Mouse (Mus musculus): ENCODE data around the gene Pigf. TPM values are rescaled to one million over a fixed set of nuclear protein-coding genes. Genes with fewer than 3 reads are reported as not detected.

Gene Pigf
- polyA plus RNA-seq, 1 experiment from 2014 or later: 30.5 TPM

- 85% methylated on average over 7 of the region's 7 CpGs for WGBS
- no peak for ATAC-seq (ENCODE audit: low read depth)
- Histone ChIP-seq H3K4me1 (replicated peaks; ENCODE audit: control insufficient read depth, insufficient read depth, low read length) (peaks cover 6% of the 10 kb centered on the region), H3K9ac (ENCODE audit: low read length) (no peak overlapping the region), H3K4me3 (ENCODE audit: low read length) (no peak overlapping the region), H3K27ac (ENCODE audit: low read length) (no peak overlapping the region), H3K36me3 (ENCODE audit: control insufficient read depth, insufficient read depth, low read length) (no peaks in the 10 kb centered on the region), H3K4me2 (ENCODE audit: low read depth, low read length) (no peak overlapping the region), H3K27me3 (ENCODE audit: control insufficient read depth, insufficient read depth, low read depth, low read length) (no peaks in the 10 kb centered on the region), H3K9me3 (ENCODE audit: control insufficient read depth, low read length) (no peaks in the 10 kb centered on the region)
Measured at GRCm38 (mm10) chr17:87056761-87057160, 31.6 kb upstream of the Pigf start.

DNA sequence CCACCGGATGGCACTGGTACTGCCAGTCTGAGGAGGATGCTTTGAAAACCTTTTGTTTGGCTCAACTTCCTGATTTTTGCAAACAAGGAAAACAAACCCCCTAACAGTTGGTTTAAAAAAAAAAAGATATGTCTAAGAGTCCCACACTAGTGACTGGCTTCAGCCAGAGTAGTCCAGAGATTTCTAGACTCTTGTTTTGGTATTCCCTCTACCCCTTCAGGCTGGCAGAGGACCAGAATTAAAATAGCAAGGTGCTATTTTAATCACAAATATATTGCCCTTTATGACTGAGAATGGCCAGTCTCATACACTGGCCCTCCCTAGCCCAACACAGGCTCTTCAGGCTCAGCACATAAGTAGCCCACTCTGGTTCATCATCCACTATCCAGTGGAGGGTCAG is 30.5 kb upstream of the Pigf start:
- Histone ChIP-seq H3K4me3 (ENCODE audit: low read length) (no peak overlapping the region), H3K9ac (ENCODE audit: low read length) (no peak overlapping the region), H3K4me1 (replicated peaks; ENCODE audit: control insufficient read depth, insufficient read depth, low read length) (peaks cover 6% of the 10 kb centered on the region), H3K9me3 (ENCODE audit: control insufficient read depth, low read length) (no peaks in the 10 kb centered on the region), H3K36me3 (ENCODE audit: control insufficient read depth, insufficient read depth, low read length) (no peaks in the 10 kb centered on the region), H3K4me2 (ENCODE audit: low read depth, low read length) (no peak overlapping the region), H3K27me3 (ENCODE audit: control insufficient read depth, insufficient read depth, low read depth, low read length) (no peaks in the 10 kb centered on the region), H3K27ac (ENCODE audit: low read length) (no peak overlapping the region)
- no peak for ATAC-seq (ENCODE audit: low read depth)
- WGBS: 54% methylated on average over 1 of the region's 1 CpGs

- Histone ChIP-seq H3K9ac (ENCODE audit: low read length) (no peak overlapping the region), H3K4me3 (ENCODE audit: low read length) (no peak overlapping the region), H3K27ac (ENCODE audit: low read length) (peak overlapping the region; percentile 40; the same call in 1 of the 2 replicates), H3K27me3 (ENCODE audit: control insufficient read depth, insufficient read depth, low read depth, low read length) (no peaks in the 10 kb centered on the region), H3K9me3 (ENCODE audit: control insufficient read depth, low read length) (no peaks in the 10 kb centered on the region), H3K36me3 (ENCODE audit: control insufficient read depth, insufficient read depth, low read length) (no peaks in the 10 kb centered on the region), H3K4me2 (ENCODE audit: low read depth, low read length) (no peak overlapping the region), H3K4me1 (replicated peaks; ENCODE audit: control insufficient read depth, insufficient read depth, low read length) (peaks cover 6% of the 10 kb centered on the region)
- ATAC-seq (ENCODE audit: low read depth): peak; percentile 34; the same call in 1 of the 2 replicates
- 26% methylated on average over 5 of the region's 5 CpGs for WGBS
Measured at GRCm38 (mm10) chr17:87055051-87055459, 29.8 kb upstream of the Pigf start.

DNA sequence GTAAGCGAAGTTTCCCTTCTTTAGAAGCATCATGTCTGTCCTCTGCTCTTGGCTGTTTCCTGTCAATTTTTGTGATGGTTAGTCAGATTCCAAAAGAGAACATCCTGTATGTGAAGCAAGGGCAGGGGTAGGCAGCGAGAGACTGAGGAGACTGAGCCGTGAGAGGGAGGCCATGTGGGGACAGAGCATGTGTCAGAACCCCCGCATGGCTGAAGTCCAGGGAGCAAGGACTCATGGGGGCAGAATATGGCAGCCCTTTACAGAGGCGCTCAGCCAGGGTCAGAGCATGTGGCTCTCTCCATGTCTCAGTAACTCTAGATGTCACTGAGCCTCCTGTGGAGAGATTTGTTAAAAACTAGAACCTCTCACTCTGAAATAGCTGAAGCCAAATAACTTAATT is 28.7 kb upstream of the Pigf start:
- Histone ChIP-seq H3K4me1 (replicated peaks; ENCODE audit: control insufficient read depth, insufficient read depth, low read length) (peaks cover 6% of the 10 kb centered on the region), H3K36me3 (ENCODE audit: control insufficient read depth, insufficient read depth, low read length) (no peaks in the 10 kb centered on the region), H3K27ac (ENCODE audit: low read length) (no peak overlapping the region), H3K9me3 (ENCODE audit: control insufficient read depth, low read length) (no peaks in the 10 kb centered on the region), H3K4me3 (ENCODE audit: low read length) (no peak overlapping the region), H3K4me2 (ENCODE audit: low read depth, low read length) (no peak overlapping the region), H3K27me3 (ENCODE audit: control insufficient read depth, insufficient read depth, low read depth, low read length) (no peaks in the 10 kb centered on the region), H3K9ac (ENCODE audit: low read length) (no peak overlapping the region)
- ATAC-seq (ENCODE audit: low read depth): no peak
- WGBS: 70% methylated on average over 5 of the region's 5 CpGs

GRCm38 (mm10) chr17:87052432-87052831 is 27.2 kb upstream of the Pigf start:
- H3K4me1 ChIP-seq (replicated peaks; ENCODE audit: control insufficient read depth, insufficient read depth, low read length): peaks cover 6% of the 10 kb centered on the region
- H3K4me3 ChIP-seq (ENCODE audit: low read length): no peak overlapping the region
- WGBS: 72% methylated on average over 1 of the region's 1 CpGs
- H3K9ac ChIP-seq (ENCODE audit: low read length): no peak overlapping the region
- H3K9me3 ChIP-seq (ENCODE audit: control insufficient read depth, low read length): no peaks in the 10 kb centered on the region
- H3K27me3 ChIP-seq (ENCODE audit: control insufficient read depth, insufficient read depth, low read depth, low read length): no peaks in the 10 kb centered on the region
- no peak for ATAC-seq (ENCODE audit: low read depth)
- H3K4me2 ChIP-seq (ENCODE audit: low read depth, low read length): no peak overlapping the region
- no peak overlapping the region for H3K27ac ChIP-seq (ENCODE audit: low read length)
- no peaks in the 10 kb centered on the region for H3K36me3 ChIP-seq (ENCODE audit: control insufficient read depth, insufficient read depth, low read length)

- H3K4me2 ChIP-seq (ENCODE audit: low read depth, low read length): no peak overlapping the region
- WGBS: 97% methylated on average over 1 of the region's 1 CpGs
- H3K9me3 ChIP-seq (ENCODE audit: control insufficient read depth, low read length): no peaks in the 10 kb centered on the region
- no peaks in the 10 kb centered on the region for H3K36me3 ChIP-seq (ENCODE audit: control insufficient read depth, insufficient read depth, low read length)
- H3K4me3 ChIP-seq (ENCODE audit: low read length): no peak overlapping the region
- no peak overlapping the region for H3K27ac ChIP-seq (ENCODE audit: low read length)
- no peak for ATAC-seq (ENCODE audit: low read depth)
- H3K9ac ChIP-seq (ENCODE audit: low read length): no peak overlapping the region
- H3K4me1 ChIP-seq (replicated peaks; ENCODE audit: control insufficient read depth, insufficient read depth, low read length): peaks cover 6% of the 10 kb centered on the region
- H3K27me3 ChIP-seq (ENCODE audit: control insufficient read depth, insufficient read depth, low read depth, low read length): no peaks in the 10 kb centered on the region
Measured at GRCm38 (mm10) chr17:87051652-87052051, 26.4 kb upstream of the Pigf start.

DNA sequence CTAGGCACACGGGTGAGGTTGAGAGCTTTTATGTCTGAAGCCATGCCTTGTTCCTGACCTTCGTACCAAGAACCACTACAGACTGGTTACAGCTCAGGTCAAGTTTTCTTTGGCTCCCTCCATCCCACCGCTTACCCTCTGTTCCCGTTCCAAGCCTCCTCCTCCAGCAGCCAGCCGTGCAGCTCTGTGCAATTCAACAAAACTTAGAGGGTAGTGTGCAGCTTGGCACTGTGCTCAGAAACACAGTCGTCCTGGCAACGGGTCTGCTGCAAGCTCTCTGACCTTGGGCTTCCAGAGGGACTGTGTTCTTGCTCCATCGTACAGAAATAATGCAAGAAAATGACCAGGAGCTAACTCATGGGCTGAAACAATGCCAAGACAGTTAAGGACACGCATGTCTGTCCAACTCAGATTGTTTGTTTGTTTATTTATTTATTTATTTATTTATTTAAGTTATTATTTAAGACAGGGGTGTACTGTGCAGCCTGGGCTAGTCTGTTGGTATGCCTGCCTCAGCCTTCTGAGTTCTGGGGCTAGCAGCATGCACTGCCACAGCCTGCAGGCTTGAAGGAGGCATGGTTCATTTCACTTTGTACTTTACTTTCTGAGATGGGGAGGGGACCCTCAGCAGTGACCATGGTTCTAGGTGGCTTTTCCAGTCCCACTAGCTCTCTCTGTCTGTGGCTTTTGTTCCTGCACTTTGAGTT is 25.4 kb upstream of the Pigf start:
- Histone ChIP-seq H3K4me2 (ENCODE audit: low read depth, low read length) (no peak overlapping the region), H3K4me3 (ENCODE audit: low read length) (no peak overlapping the region), H3K9ac (ENCODE audit: low read length) (no peak overlapping the region), H3K4me1 (replicated peaks; ENCODE audit: control insufficient read depth, insufficient read depth, low read length) (peaks cover 6% of the 10 kb centered on the region), H3K27ac (ENCODE audit: low read length) (no peak overlapping the region), H3K9me3 (ENCODE audit: control insufficient read depth, low read length) (no peaks in the 10 kb centered on the region), H3K27me3 (ENCODE audit: control insufficient read depth, insufficient read depth, low read depth, low read length) (no peaks in the 10 kb centered on the region), H3K36me3 (ENCODE audit: control insufficient read depth, insufficient read depth, low read length) (no peaks in the 10 kb centered on the region)
- peak; percentile 70 for ATAC-seq (ENCODE audit: low read depth)
- 37% methylated on average over 9 of the region's 9 CpGs for WGBS

DNA sequence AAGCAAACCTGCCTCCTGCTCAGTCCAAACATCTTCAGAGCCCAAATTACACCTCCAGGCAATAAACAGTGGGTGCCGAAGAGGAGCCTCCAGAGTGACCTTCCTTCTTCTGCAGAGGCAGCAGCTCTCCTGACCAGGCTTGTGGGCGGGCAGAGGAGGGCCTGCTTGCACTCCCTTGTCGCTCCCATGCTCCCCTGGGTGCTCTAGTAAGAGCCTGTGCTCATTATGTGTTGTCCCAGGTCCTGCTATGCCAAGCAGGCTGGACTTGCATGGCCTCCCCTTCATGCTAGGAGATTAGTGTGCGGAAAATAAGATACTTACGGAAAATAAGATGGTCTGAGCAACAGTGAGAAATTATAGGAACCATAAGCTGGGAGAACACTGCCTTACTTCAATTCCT is 24.5 kb upstream of the Pigf start:
- H3K4me1 ChIP-seq (replicated peaks; ENCODE audit: control insufficient read depth, insufficient read depth, low read length): no peaks in the 10 kb centered on the region
- H3K4me3 ChIP-seq (ENCODE audit: low read length): no peak overlapping the region
- WGBS: 63% methylated on average over 5 of the region's 5 CpGs
- no peaks in the 10 kb centered on the region for H3K36me3 ChIP-seq (ENCODE audit: control insufficient read depth, insufficient read depth, low read length)
- no peak overlapping the region for H3K27ac ChIP-seq (ENCODE audit: low read length)
- H3K27me3 ChIP-seq (ENCODE audit: control insufficient read depth, insufficient read depth, low read depth, low read length): no peaks in the 10 kb centered on the region
- no peak for ATAC-seq (ENCODE audit: low read depth)
- no peak overlapping the region for H3K4me2 ChIP-seq (ENCODE audit: low read depth, low read length)
- H3K9ac ChIP-seq (ENCODE audit: low read length): no peak overlapping the region
- no peaks in the 10 kb centered on the region for H3K9me3 ChIP-seq (ENCODE audit: control insufficient read depth, low read length)

DNA sequence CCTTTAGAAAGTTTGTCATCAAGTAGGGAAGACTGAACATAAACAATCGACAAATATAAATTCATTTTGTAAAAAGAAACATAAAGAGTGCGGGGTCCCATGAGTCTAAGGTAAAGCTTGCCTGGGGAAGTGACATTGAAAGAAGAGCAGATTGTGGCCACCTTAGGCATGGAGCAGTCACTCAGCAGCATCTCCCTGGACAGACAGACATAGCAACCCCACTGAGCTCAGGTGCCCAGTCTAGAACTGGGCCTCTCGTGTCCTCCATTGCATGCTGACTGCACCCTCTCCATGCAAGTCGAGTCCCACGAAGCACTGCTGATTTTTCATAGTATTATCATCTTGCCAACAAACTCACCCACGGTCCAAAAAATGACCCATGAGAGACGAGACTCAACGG is 19.6 kb upstream of the Pigf start:
- H3K9me3 ChIP-seq (ENCODE audit: control insufficient read depth, low read length): no peaks in the 10 kb centered on the region
- no peaks in the 10 kb centered on the region for H3K27me3 ChIP-seq (ENCODE audit: control insufficient read depth, insufficient read depth, low read depth, low read length)
- no peak overlapping the region for H3K4me2 ChIP-seq (ENCODE audit: low read depth, low read length)
- WGBS: 75% methylated on average over 8 of the region's 8 CpGs
- no peaks in the 10 kb centered on the region for H3K36me3 ChIP-seq (ENCODE audit: control insufficient read depth, insufficient read depth, low read length)
- H3K4me3 ChIP-seq (ENCODE audit: low read length): no peak overlapping the region
- no peaks in the 10 kb centered on the region; the same call in 1 of the 2 replicates for H3K4me1 ChIP-seq (replicated peaks; ENCODE audit: control insufficient read depth, insufficient read depth, low read length)
- ATAC-seq (ENCODE audit: low read depth): no peak
- H3K9ac ChIP-seq (ENCODE audit: low read length): no peak overlapping the region
- no peak overlapping the region for H3K27ac ChIP-seq (ENCODE audit: low read length)

Measured in lung, embryonic 16.5 days (tissue).